Mouse (Mus musculus): ENCODE results near the gene Agbl3. TPM values are rescaled to one million over a fixed set of nuclear protein-coding genes. Genes with fewer than 3 reads are reported as not detected.

Gene Agbl3
- total RNA-seq, 2 experiments from 2014 or later = 16.2 to 16.9 TPM

DNA sequence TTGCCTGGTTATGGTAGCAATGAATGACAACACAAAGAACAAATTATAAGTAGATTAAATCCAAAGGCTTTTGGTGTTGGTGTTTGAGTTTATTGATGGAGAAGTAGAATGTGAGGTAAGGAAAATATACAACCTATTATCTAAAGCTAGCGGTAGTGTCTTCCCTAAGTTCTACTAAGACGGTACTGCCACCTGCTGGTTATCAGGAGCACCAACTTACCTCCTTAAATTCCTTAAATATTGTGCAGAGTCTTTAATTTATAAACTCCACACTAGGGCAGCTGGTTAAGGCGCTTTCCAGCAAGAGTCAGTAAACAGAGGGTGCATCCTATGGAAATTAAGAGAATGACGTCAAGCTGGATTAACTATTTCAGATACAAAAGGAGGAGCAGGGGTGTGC is 20.2 kb upstream of the Agbl3 start:
- peak in 1 of 2 experiments; percentile 50 for DNase-seq (ENCODE audit: low spot score in 2 of 2)
- Histone ChIP-seq H3K4me3 (no peak overlapping the region), H3K27ac (no peak overlapping the region)
- peak; percentile 87 for TF ChIP-seq CTCF (conservative IDR thresholded peaks at IDR 0.05)

DNA sequence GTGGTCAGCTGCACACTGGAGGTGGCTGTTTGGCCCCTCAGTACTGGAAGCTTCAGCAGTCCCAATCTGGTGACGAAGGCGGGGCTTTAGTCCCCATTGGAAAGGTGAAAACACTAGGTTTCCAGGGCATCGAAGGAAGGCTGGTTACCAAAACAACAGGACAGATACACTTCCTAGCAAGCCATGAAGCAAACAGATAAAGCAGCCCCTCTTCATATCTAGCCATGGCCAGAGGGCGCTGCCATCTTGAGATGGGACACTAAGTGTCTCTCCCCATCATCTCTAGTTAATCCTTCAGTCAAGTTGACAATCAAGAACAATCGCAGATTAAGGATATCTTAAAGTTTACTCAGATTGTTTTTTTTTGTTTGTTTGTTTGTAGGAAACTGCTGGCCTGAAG is 14.5 kb upstream of the Agbl3 start:
- no peak for TF ChIP-seq CTCF (conservative IDR thresholded peaks at IDR 0.05)
- H3K27ac ChIP-seq = no peak overlapping the region
- no peak for DNase-seq (ENCODE audit: low spot score in 2 of 2)
- no peak overlapping the region for H3K4me3 ChIP-seq

DNA sequence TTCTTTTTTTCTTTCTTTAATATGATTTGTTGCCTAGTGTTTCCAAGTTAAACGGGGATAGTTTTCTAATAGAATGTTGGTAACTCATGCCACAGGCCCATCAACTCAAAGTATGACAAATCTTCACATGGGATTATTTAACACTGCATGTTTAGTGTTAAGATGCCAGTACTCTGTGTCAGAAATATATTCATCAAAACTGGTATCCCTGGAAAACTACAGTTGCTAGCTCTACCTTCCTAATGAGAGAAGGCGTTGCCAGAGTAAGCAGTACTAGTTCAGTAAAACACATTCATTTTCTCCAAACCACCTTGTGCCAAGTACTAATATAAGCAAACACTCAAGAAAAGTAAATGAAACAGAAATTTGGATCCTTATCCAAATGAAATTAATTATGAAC is 10.2 kb upstream of the Agbl3 start:
- TF ChIP-seq CTCF (conservative IDR thresholded peaks at IDR 0.05) = no peak
- no peak for DNase-seq (ENCODE audit: low spot score in 2 of 2)
- Histone ChIP-seq H3K27ac (no peak overlapping the region), H3K4me3 (no peak overlapping the region)

DNA sequence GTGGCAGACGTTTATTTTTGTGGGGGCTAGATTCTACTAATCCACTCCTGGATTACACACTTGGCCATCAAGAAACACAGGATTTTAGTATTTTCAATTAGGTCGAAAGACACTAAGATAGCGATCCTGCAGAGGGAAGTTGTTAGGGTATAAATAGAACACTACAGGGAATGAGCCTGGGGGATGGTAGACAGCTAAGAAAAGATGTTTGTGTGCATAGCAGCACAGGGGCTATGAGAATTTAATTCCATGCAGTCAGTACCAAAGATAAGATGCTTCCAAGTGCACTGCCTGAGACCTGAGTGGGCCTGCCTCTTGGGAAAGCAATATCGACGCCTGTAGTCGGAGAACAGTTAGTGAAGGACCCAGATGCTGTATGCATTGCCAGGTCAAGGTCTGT is 9.7 kb upstream of the Agbl3 start:
- H3K27ac ChIP-seq = no peak overlapping the region
- TF ChIP-seq CTCF (conservative IDR thresholded peaks at IDR 0.05) = no peak
- DNase-seq (ENCODE audit: low spot score in 2 of 2) = no peak
- no peak overlapping the region for H3K4me3 ChIP-seq

DNA sequence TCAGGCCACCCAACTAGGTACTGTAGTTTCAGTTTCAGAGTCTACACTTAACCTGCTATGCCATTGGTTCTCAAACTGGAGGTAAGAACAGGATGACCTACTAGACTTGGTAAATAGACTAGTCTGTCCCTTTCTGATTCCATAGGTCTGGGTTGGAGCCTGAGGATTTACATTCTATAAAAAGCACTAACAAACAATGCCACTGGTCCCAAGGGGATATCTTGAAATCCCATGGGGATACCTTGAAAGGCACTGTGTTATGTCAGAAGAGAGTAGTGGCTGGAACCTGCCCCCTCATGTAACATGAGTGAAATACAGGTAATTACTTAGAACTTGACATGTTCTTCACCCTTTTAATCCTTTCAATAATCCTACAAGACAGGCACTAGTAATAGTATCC is 3.8 kb upstream of the Agbl3 start:
- no peak for DNase-seq (ENCODE audit: low spot score in 2 of 2)
- TF ChIP-seq CTCF (conservative IDR thresholded peaks at IDR 0.05) = no peak
- Histone ChIP-seq H3K4me3 (no peak overlapping the region), H3K27ac (no peak overlapping the region)

DNA sequence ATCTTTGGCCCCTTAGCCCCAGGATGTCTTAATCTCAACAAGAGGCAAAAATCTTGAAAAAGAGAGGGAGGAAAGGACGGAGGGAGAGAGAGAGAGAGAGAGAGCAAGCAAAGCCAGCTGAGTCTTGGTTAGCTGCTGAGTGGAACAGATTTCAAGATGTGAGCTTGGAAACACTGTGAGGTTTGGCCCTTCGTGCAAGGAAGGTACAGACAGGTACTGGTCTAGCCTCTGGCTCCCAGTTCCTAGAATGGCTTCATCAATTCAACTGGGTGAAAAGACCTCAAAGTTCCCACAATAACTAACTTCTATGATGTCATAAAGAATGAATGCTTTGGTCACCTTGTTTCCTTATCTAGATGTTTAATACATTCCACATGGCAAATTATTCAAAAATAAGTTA is 3.1 kb upstream of the Agbl3 start:
- no peak overlapping the region for H3K4me3 ChIP-seq
- no peak for TF ChIP-seq CTCF (conservative IDR thresholded peaks at IDR 0.05)
- DNase-seq (ENCODE audit: low spot score in 2 of 2) = no peak
- no peak overlapping the region for H3K27ac ChIP-seq

DNA sequence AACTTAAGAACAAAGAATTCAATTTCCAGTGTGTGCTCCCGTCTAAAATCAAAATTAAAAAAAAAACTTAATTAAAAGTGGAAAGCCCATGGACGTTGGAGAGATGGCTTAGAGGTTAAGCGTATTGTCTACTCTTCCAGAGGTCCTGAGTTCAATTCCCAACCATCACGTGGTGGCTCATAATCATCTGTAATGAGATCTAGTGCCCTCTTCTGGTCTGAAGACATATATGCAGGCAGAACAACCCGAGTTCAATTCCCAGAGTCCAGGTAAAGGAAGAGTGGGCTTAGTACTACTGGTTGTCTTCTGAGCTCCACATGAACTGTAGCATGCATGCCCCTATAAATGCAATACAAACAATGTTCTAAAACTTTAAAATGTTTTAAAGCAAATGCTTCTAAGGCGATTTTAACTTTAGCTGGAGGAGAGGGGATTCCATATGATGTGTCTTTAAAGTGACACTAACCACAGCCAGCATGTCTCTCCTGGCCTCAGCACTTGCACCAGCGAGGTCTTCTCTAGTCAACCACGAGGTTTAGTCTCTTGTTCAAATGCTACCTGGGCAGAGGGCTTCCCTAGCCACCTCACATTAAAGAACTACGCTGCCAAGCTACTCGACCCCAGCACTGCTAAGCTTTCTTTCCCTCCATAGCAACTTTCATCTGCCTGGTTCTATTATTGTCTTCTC is 2.1 kb upstream of the Agbl3 start:
- Histone ChIP-seq H3K4me3 (no peak overlapping the region), H3K27ac (no peak overlapping the region)
- TF ChIP-seq CTCF (conservative IDR thresholded peaks at IDR 0.05) = peak; percentile 64
- no peak for DNase-seq (ENCODE audit: low spot score in 2 of 2)

DNA sequence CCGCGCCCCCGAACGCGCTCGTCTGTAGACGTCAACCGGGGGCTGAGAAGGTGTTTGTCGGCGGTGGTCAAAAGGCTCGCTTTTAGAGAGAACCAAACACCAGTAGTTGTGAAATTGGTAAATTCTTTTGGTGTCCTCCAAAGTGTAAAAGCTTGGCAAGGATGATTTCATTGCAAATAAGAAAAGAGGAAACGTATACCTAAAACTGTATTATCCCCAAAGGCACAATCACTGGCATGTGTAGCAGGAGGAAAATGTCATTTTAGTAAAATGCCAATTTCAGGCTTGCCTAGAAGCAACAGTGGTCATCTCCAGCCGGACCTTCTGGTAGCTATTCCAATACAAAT is 684 bp downstream of the Agbl3 start:
- H3K27ac ChIP-seq = peak overlapping the region; percentile 99
- TF ChIP-seq CTCF (conservative IDR thresholded peaks at IDR 0.05) = no peak
- peak overlapping the region; percentile 71 for H3K4me3 ChIP-seq
- DNase-seq (ENCODE audit: low spot score in 2 of 2) = no peak

DNA sequence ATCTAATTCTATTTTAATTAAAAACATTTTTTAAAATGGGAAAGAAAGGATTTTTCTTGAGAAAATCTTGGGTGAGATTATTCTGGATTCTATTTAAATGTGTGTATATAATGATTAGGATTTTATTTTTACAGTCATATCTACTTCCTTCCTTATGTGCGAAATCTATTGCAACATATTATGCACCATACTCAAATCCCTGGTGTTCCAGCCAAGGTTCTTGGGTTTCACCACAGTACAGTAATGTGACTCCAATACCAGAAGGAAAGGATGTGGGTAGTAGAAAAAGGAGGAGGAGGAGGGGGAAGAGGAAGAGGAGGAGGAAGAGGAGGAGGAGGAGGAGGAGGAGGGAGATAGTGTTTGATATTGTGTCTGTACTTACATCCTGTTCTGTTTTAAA is 2.3 kb downstream of the Agbl3 start:
- H3K4me3 ChIP-seq = no peak overlapping the region
- H3K27ac ChIP-seq = no peak overlapping the region
- DNase-seq (ENCODE audit: low spot score in 2 of 2) = no peak
- no peak for TF ChIP-seq CTCF (conservative IDR thresholded peaks at IDR 0.05)

DNA sequence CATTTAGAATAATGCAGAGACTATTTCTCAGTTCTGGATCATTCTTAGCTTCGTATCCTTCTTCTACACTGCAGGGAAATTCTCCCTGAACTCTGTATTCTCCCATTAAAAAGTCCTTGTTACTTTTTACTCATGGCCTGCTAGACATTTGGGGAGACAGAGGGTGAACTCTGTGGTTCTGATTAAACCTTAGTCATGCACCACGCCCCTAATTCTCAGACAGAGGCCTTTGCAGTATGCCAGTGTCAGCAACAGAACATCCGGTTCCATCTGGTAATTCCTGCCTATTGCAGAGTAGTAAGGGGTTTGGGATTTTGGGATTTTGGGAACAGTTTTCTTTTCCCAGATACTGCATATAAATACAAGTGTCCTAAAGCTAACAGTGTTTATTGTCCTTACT is 16.6 kb downstream of the Agbl3 start:
- DNase-seq (ENCODE audit: low spot score in 2 of 2) = no peak
- no peak overlapping the region for H3K4me3 ChIP-seq
- no peak for TF ChIP-seq CTCF (conservative IDR thresholded peaks at IDR 0.05)
- no peak overlapping the region for H3K27ac ChIP-seq

DNA sequence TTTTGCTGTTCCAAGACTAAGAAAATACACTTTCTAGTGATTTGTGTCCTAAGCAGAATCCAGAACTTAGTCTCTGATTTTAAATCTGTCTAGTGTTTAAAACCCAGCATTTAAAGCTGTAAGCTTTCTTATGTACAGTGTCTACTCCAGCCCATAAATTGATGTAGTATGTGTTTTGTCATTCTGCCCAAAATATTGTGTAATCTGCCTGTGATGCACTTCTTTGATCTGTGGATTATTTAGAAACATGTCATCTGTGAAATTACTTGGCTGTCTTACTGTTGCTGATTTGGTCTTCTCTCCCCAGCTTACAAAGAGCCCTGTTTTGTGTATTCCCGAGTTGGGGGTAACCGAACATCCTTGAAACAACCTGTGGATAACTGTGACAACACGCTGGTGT is 17.7 kb downstream of the Agbl3 start:
- no peak for DNase-seq (ENCODE audit: low spot score in 2 of 2)
- TF ChIP-seq CTCF (conservative IDR thresholded peaks at IDR 0.05) = no peak
- no peak overlapping the region for H3K4me3 ChIP-seq
- no peak overlapping the region for H3K27ac ChIP-seq

DNA sequence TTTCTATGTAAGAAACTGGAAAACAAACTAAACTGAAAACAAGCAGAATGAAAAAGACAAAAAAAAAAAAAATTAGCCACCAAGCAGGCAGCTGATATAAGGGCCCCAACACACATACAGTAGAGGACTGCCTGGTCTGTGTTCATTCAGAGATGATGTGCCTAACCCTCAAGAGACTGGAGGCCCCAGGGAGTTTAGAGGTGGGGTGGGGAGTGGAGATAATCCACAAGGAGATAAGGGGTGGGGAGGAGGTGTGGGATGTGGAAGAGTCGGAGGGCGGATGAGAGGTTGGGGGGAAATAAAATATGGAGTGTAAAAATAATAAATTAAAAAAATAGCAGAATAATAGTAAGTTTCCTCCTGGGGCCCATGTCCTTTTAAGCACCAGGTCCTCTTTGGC is 25.4 kb downstream of the Agbl3 start:
- DNase-seq (ENCODE audit: low spot score in 2 of 2) = no peak
- no peak overlapping the region for H3K4me3 ChIP-seq
- H3K27ac ChIP-seq = no peak overlapping the region
- no peak for TF ChIP-seq CTCF (conservative IDR thresholded peaks at IDR 0.05)

DNA sequence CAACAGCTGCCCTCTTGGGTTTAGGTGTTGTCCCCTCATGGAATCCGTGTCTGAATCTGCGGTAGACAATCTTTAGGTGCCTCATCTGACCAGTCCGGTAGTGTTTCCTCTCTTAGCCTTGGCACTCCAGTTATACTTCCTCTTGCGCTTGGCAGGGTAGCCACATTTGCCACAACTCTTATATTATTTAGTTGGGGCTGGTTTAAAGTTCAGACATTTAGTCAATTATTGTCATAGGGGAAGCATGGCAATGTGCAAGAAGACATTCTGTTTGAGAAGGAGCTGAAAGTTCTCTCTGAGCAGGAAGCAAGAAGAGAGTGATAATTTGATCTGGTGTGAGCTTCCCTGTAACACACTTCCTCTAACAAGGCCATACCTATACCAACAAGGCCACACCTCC is 30.4 kb downstream of the Agbl3 start:
- DNase-seq (ENCODE audit: low spot score in 2 of 2) = no peak
- H3K27ac ChIP-seq = no peak overlapping the region
- H3K4me3 ChIP-seq = no peak overlapping the region
- TF ChIP-seq CTCF (conservative IDR thresholded peaks at IDR 0.05) = no peak

DNA sequence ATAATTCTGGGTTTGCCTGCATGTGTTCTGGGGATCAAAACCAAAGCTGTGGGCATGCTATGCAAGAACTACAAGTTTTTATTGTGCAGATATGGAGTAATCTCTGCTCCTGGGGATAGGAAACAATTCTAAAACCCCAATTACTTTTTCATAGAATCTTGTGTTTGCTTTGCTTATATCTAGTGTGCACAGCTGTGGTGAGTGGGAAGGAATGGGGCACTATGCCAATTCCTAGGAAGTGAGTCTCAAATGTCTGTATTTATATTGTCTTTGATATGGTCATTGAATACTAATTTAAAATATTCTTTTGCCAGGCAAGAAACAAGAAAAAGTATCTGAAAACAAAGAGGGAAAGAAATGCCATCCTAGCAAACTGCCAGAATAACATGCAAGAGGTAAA is 44.2 kb downstream of the Agbl3 start:
- DNase-seq (ENCODE audit: low spot score in 2 of 2) = peak in 1 of 2 experiments; percentile 40
- no peak for TF ChIP-seq CTCF (conservative IDR thresholded peaks at IDR 0.05)
- Histone ChIP-seq H3K27ac (no peak overlapping the region), H3K4me3 (no peak overlapping the region)

DNA sequence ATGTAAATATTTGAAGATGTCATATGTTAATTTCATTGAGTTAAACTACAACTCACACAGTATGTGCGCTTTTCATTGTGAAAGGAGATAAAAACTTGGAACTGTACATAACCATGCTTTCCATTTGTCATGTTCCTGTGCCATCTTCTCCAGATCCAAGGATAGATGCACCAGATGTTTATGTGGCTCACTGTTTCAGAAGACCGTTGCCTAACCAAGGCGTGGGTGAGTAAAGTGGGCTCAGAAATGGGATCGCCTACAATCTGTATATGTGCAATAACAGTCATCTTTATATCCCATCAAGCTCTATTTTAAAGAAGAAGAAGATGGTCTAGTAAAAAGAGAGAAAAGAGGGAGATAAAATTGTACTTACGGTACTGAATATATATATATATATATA is 52.1 kb downstream of the Agbl3 start:
- H3K27ac ChIP-seq = no peak overlapping the region
- no peak for TF ChIP-seq CTCF (conservative IDR thresholded peaks at IDR 0.05)
- DNase-seq (ENCODE audit: low spot score in 2 of 2) = peak in 1 of 2 experiments; percentile 3
- H3K4me3 ChIP-seq = no peak overlapping the region
